Mouse (Mus musculus): ENCODE results near the gene Dpf1.

Gene Dpf1

GRCm38 (mm10) chr7:29313572-29314261, 10.0 kb downstream of the Dpf1 start:
- no peak for DNase-seq

GRCm38 (mm10) chr7:29314844-29315628, 11.3 kb downstream of the Dpf1 start:
- DNase-seq, result peak; percentile 90

GRCm38 (mm10) chr7:29316137-29316734, 12.5 kb downstream of the Dpf1 start:
- DNase-seq, result no peak

- peak; percentile 77 for DNase-seq
Measured at GRCm38 (mm10) chr7:29316976-29317375, 13.2 kb downstream of the Dpf1 start.

- DNase-seq, result no peak
Measured at GRCm38 (mm10) chr7:29317558-29317957, 13.8 kb downstream of the Dpf1 start.

- DNase-seq, result no peak
Measured at GRCm38 (mm10) chr7:29318115-29318911, 14.6 kb downstream of the Dpf1 start.

GRCm38 (mm10) chr7:29319337-29320307, 15.9 kb downstream of the Dpf1 start:
- no peak for DNase-seq

GRCm38 (mm10) chr7:29327087-29327486, 23.3 kb downstream of the Dpf1 start:
- DNase-seq, result no peak

- DNase-seq, result no peak
Measured at GRCm38 (mm10) chr7:29328984-29329383, 25.2 kb downstream of the Dpf1 start.

GRCm38 (mm10) chr7:29334156-29334555, 30.4 kb downstream of the Dpf1 start:
- no peak for DNase-seq

- no peak for DNase-seq
Measured at GRCm38 (mm10) chr7:29335276-29335675, 31.5 kb downstream of the Dpf1 start.

GRCm38 (mm10) chr7:29335841-29336671, 32.3 kb downstream of the Dpf1 start:
- no peak for DNase-seq

- DNase-seq, result no peak
Measured at GRCm38 (mm10) chr7:29336795-29337319, 33.1 kb downstream of the Dpf1 start.

- DNase-seq, result no peak
Measured at GRCm38 (mm10) chr7:29337766-29338165, 34.0 kb downstream of the Dpf1 start.

- no peak for DNase-seq
Measured at GRCm38 (mm10) chr7:29338351-29338919, 34.7 kb downstream of the Dpf1 start.

GRCm38 (mm10) chr7:29338984-29339679, 35.4 kb downstream of the Dpf1 start:
- no peak for DNase-seq

- no peak for DNase-seq
Measured at GRCm38 (mm10) chr7:29340247-29340646, 36.5 kb downstream of the Dpf1 start.

- no peak for DNase-seq
Measured at GRCm38 (mm10) chr7:29340838-29341237, 37.1 kb downstream of the Dpf1 start.

GRCm38 (mm10) chr7:29341722-29342121, 38.0 kb downstream of the Dpf1 start:
- DNase-seq, result no peak
